Mouse (Mus musculus) heart, adult 2 months (tissue): ENCODE data around the gene Gab2.

Experiments
- CTCF ChIP-seq: fragments of 200-600 bp; IDR thresholded peaks from 2 replicates; pipeline ENCODE4 v1.8.1; 2022; ENCODE audit warnings: antibody characterized with exemption, mild to moderate bottlenecking, moderate library complexity
- EP300 ChIP-seq: fragments of 200-500 bp; IDR thresholded peaks from 2 replicates; pipeline ENCODE4 v1.6.1; 2011; ENCODE audit warnings: low read depth, low read length, control low read depth; ENCODE audit not compliant: insufficient read depth
- POLR2A ChIP-seq: fragments of 200-500 bp; IDR thresholded peaks from 2 replicates; pipeline ENCODE4 v1.6.1; 2011; ENCODE audit warnings: mild to moderate bottlenecking, low read depth, low read length, control low read depth; ENCODE audit not compliant: insufficient read depth

- TF ChIP-seq POLR2A: no peak
- TF ChIP-seq CTCF: no peak
- no peak for TF ChIP-seq EP300
Measured at GRCm38 (mm10) chr7:97184005-97184404, 102.6 kb downstream of the Gab2 start.
